Mouse (Mus musculus): ENCODE results near the gene Myo1a.

The Myo1a gene

GRCm38 (mm10) chr10:127728437-127728836, 23.5 kb downstream of the Myo1a start:
- DNase-seq (ENCODE audit: low read depth, low spot score), result no peak

GRCm38 (mm10) chr10:127730285-127730932, 25.4 kb downstream of the Myo1a start:
- no peak for DNase-seq (ENCODE audit: low read depth, low spot score)

- DNase-seq (ENCODE audit: low read depth, low spot score), result no peak
These were observed 26.0 kb downstream of the Myo1a start for GRCm38 (mm10) chr10:127730933-127731310.

- no peak for DNase-seq (ENCODE audit: low read depth, low spot score)
These were observed 26.4 kb downstream of the Myo1a start for GRCm38 (mm10) chr10:127731397-127731796.

- DNase-seq (ENCODE audit: low read depth, low spot score), result peak; percentile 58
These were observed 29.5 kb downstream of the Myo1a start for GRCm38 (mm10) chr10:127734434-127734833.

- DNase-seq (ENCODE audit: low read depth, low spot score), result no peak
These were observed 31.3 kb downstream of the Myo1a start for GRCm38 (mm10) chr10:127736266-127736665.

GRCm38 (mm10) chr10:127736916-127737315, 31.9 kb downstream of the Myo1a start:
- no peak for DNase-seq (ENCODE audit: low read depth, low spot score)

GRCm38 (mm10) chr10:127737552-127737951, 32.6 kb downstream of the Myo1a start:
- DNase-seq (ENCODE audit: low read depth, low spot score), result no peak

- peak; percentile 65 for DNase-seq (ENCODE audit: low read depth, low spot score)
These were observed 33.3 kb downstream of the Myo1a start for GRCm38 (mm10) chr10:127738151-127738882.

- DNase-seq (ENCODE audit: low read depth, low spot score), result peak; percentile 70
These were observed 34.2 kb downstream of the Myo1a start, which contains the start of gene Zbtb39 for GRCm38 (mm10) chr10:127739083-127739660. Zbtb39 (plus strand) TSS chr10:127739538.

- no peak for DNase-seq (ENCODE audit: low read depth, low spot score)
These were observed 34.7 kb downstream of the Myo1a start for GRCm38 (mm10) chr10:127739661-127740161.

- peak; percentile 68 for DNase-seq (ENCODE audit: low read depth, low spot score)
These were observed 39.7 kb downstream of the Myo1a start for GRCm38 (mm10) chr10:127744661-127745060.

- peak; percentile 71 for DNase-seq (ENCODE audit: low read depth, low spot score)
These were observed 40.9 kb downstream of the Myo1a start for GRCm38 (mm10) chr10:127745886-127746285.

GRCm38 (mm10) chr10:127747254-127747653, 42.3 kb downstream of the Myo1a start:
- DNase-seq (ENCODE audit: low read depth, low spot score), result peak; percentile 74

- peak; percentile 72 for DNase-seq (ENCODE audit: low read depth, low spot score)
These were observed 44.1 kb downstream of the Myo1a start for GRCm38 (mm10) chr10:127748847-127749612.

GRCm38 (mm10) chr10:127750136-127750777, 45.3 kb downstream of the Myo1a start:
- no peak for DNase-seq (ENCODE audit: low read depth, low spot score)

GRCm38 (mm10) chr10:127751548-127751947, 46.6 kb downstream of the Myo1a start, which contains the start of gene Gpr182:
Gpr182 (minus strand) TSS chr10:127751732.
- DNase-seq (ENCODE audit: low read depth, low spot score), result no peak

- DNase-seq (ENCODE audit: low read depth, low spot score), result no peak
These were observed 49.7 kb downstream of the Myo1a start for GRCm38 (mm10) chr10:127754566-127755166.

GRCm38 (mm10) chr10:127755246-127755645, 50.3 kb downstream of the Myo1a start:
- DNase-seq (ENCODE audit: low read depth, low spot score), result no peak

GRCm38 (mm10) chr10:127755770-127756468, 50.9 kb downstream of the Myo1a start:
- no peak for DNase-seq (ENCODE audit: low read depth, low spot score)

Measured in ES-CJ7 (cell line).